8 mouse cellular contexts compared by ENCODE assay signal in genomic region chr17:23603542-23603941, GRCm38 (mm10). TPM values are rescaled to one million over a fixed set of nuclear protein-coding genes. Genes with fewer than 3 reads are reported as not detected.
DNase-seq lines count a peak whose midpoint lies in the region; ATAC-seq and TF ChIP-seq lines count a peak whose summit lies in the region.
"Had no signal": no experiment of that assay in that cellular context is flagged by ENCODE, and none has a peak within 500 bp of the region (broad histone marks: within the 10 kb centered on the region; RNA-seq: fewer than 3 reads in every experiment).

No protein-coding gene starts in this region.

- DNase-seq in kidney, adult 9 months: peak; percentile 36
- DNase-seq in MEL (ENCODE audit: low read depth, low spot score): peak; percentile 57
- DNase-seq in mesoderm, embryonic 11.5 days (ENCODE audit: low read depth, low spot score): peak; percentile 51
- DNase-seq in frontal cortex, postnatal 10 days (ENCODE audit: low spot score in 2 of 2): no peak
- DNase-seq in urinary bladder, postnatal 4 days (ENCODE audit: low spot score in 2 of 2): no peak

- H3K4me3 ChIP-seq in kidney, embryonic 14.5 days (ENCODE audit: low read length): no peak overlapping the region
- H3K4me3 ChIP-seq in MEL (ENCODE audit: control insufficient read depth in 1 of 2, insufficient read depth in 1 of 2, low read depth in 2 of 2, low read length in 2 of 2): no peak overlapping the region
- H3K4me3 ChIP-seq in cortical plate, adult 2 months (ENCODE audit: insufficient read depth, low read length): no peak overlapping the region
- H3K4me3 ChIP-seq: liver, embryonic 15.5 days had no signal

- peak; percentile 44 to 66 (median 62) for TF ChIP-seq CTCF in MEL (IDR thresholded peaks at IDR 0.05 in 2 of 3, conservative IDR thresholded peaks at IDR 0.05 in 1 of 3; ENCODE audit: control insufficient read depth in 1 of 3, insufficient read depth in 1 of 3, low read depth in 2 of 3, low read length in 3 of 3, poor library complexity in 1 of 3, severe bottlenecking in 1 of 3)
- TF ChIP-seq CTCF in cortical plate, adult 2 months (IDR thresholded peaks at IDR 0.05; ENCODE audit: extremely low read depth, insufficient read depth, low read length): peak; percentile 50; the same call in 1 of the 2 replicates

- no peak overlapping the region for H3K9ac ChIP-seq in kidney, embryonic 14.5 days (ENCODE audit: low read depth, low read length)
- no peak overlapping the region for H3K9ac ChIP-seq in MEL (ENCODE audit: control insufficient read depth, low read depth, low read length, poor library complexity, severe bottlenecking)
- H3K9ac ChIP-seq: liver, embryonic 15.5 days had no signal

- no peaks in the 10 kb centered on the region for H3K9me3 ChIP-seq in kidney, embryonic 14.5 days (ENCODE audit: control insufficient read depth, low read length)
- no peaks in the 10 kb centered on the region for H3K9me3 ChIP-seq in MEL (replicated peaks; ENCODE audit: insufficient read depth, low read length)
- H3K9me3 ChIP-seq: liver, embryonic 15.5 days had no signal

- TF ChIP-seq RAD21 in MEL (IDR thresholded peaks at IDR 0.05; ENCODE audit: low read depth, low read length): peak; percentile 61

- no peak for TF ChIP-seq EP300 in MEL (IDR thresholded peaks at IDR 0.05; ENCODE audit: low read depth in 1 of 2, low read length in 2 of 2)

- WGBS in kidney, embryonic 14.5 days: 61% methylated on average over 2 of the region's 2 CpGs

- no peak overlapping the region for H3K4me2 ChIP-seq in kidney, embryonic 14.5 days (replicated peaks; ENCODE audit: low read depth, low read length)
- H3K4me2 ChIP-seq: liver, embryonic 15.5 days had no signal

- no peaks in the 10 kb centered on the region; the same call in 1 of the 2 replicates for H3K79me2 ChIP-seq in MEL (ENCODE audit: control insufficient read depth, insufficient read depth, low read length, poor library complexity)

- no peak for ATAC-seq in kidney, embryonic 14.5 days (ENCODE audit: low FRiP score, low TSS enrichment)

- H3K36me3 ChIP-seq in kidney, embryonic 14.5 days (ENCODE audit: control insufficient read depth, insufficient read depth, low read length): no peaks in the 10 kb centered on the region
- H3K36me3 ChIP-seq in MEL (ENCODE audit: control insufficient read depth in 1 of 2, insufficient read depth in 2 of 2, low read length in 2 of 2): peaks cover 0 to 5% of the 10 kb centered on the region in 2 experiments; a peak in 2 of 4 replicates
- H3K36me3 ChIP-seq: liver, embryonic 15.5 days had no signal

- no peak for TF ChIP-seq POLR2A in MEL (IDR thresholded peaks at IDR 0.05; ENCODE audit: control insufficient read depth in 1 of 2, insufficient read depth in 1 of 2, low read depth in 1 of 2, low read length in 2 of 2, poor library complexity in 1 of 2)
- TF ChIP-seq POLR2A in cortical plate, adult 2 months (IDR thresholded peaks at IDR 0.05; ENCODE audit: extremely low read depth, insufficient read depth, low read length): no peak

- no peaks in the 10 kb centered on the region for H3K27me3 ChIP-seq in kidney, embryonic 14.5 days (ENCODE audit: control insufficient read depth, insufficient read depth, low read length)
- H3K27me3 ChIP-seq in MEL (ENCODE audit: control insufficient read depth in 1 of 2, insufficient read depth in 2 of 2, low read length in 2 of 2): no peaks in the 10 kb centered on the region
- H3K27me3 ChIP-seq: liver, embryonic 15.5 days had no signal

- H3K27ac ChIP-seq in kidney, embryonic 14.5 days (ENCODE audit: low read depth, low read length): no peak overlapping the region
- H3K27ac ChIP-seq in MEL (ENCODE audit: control insufficient read depth, low read depth, low read length): no peak overlapping the region
- H3K27ac ChIP-seq in cortical plate, adult 2 months (ENCODE audit: insufficient read depth, low read length): no peak overlapping the region
- H3K27ac ChIP-seq: liver, embryonic 15.5 days had no signal

- H3K4me1 ChIP-seq in kidney, embryonic 14.5 days (ENCODE audit: control insufficient read depth, insufficient read depth, low read length): no peaks in the 10 kb centered on the region
- peaks cover 0 to 8% of the 10 kb centered on the region in 2 experiments; a peak in 2 of 4 replicates for H3K4me1 ChIP-seq in MEL (ENCODE audit: control insufficient read depth in 1 of 2, insufficient read depth in 2 of 2, low read length in 2 of 2)
- H3K4me1 ChIP-seq in cortical plate, adult 2 months (ENCODE audit: control insufficient read depth, insufficient read depth, low read length): no peaks in the 10 kb centered on the region

TF ChIP-seq in MEL, 35 proteins besides CTCF, POLR2A, EP300 and RAD21:
- TF ChIP-seq ZC3H11A (IDR thresholded peaks at IDR 0.05; ENCODE audit: low read depth, low read length): peak; percentile 45; the same call in 1 of the 2 replicates
- TF ChIP-seq MAX (IDR thresholded peaks at IDR 0.05; ENCODE audit: low read length): no peak
- peak; percentile 55 for TF ChIP-seq SMC3 (IDR thresholded peaks at IDR 0.05; ENCODE audit: low read depth, low read length)
- TF ChIP-seq BHLHE40 (IDR thresholded peaks at IDR 0.05; ENCODE audit: borderline replicate concordance, low read depth, low read length): 0 out of 2 replicates have a peak, but pooled peaks have one; percentile 16

RNA-seq across cellular contexts. Expression of gene Zscan10, which starts 2.9 kb away (rescaled TPM):
- 0.29 and 0.45 TPM in 2 replicates for polyA plus RNA-seq in kidney, embryonic 14.5 days (2014; fragmentation: Nextera tagmentation; extraction: Ambion mirVana)
- total RNA-seq in MEL (2012; rRNA removed): not detected in 2 replicates
- under 1 TPM in 1 of 2 experiments, not detected in 1; 0.08 TPM for polyA plus RNA-seq in MEL (2012; ENCODE audit: insufficient read depth in 1 of 2, insufficient read length in 2 of 2, low read depth in 1 of 2, low replicate concordance in 2 of 2, missing spikeins in 1 of 2)
- polyA plus RNA-seq in cortical plate, adult 2 months (2012; rRNA removed): 0.13 TPM in 1 of 2 replicates, not detected in the other
- polyA plus RNA-seq: liver, embryonic 15.5 days had no signal

RNA-seq across cellular contexts. Expression of gene Zfp13, which starts 4.3 kb away (rescaled TPM):
- 15.3 and 19.1 TPM in 2 replicates for polyA plus RNA-seq in kidney, embryonic 14.5 days (2014; fragmentation: Nextera tagmentation; extraction: Ambion mirVana)
- 0.08 and 0.16 TPM in 2 replicates for total RNA-seq in MEL (2012; rRNA removed)
- under 1 TPM in 1 of 2 experiments, not detected in 1; 0.38 TPM for polyA plus RNA-seq in MEL (2012; ENCODE audit: insufficient read depth in 1 of 2, insufficient read length in 2 of 2, low read depth in 1 of 2, low replicate concordance in 2 of 2, missing spikeins in 1 of 2)
- polyA plus RNA-seq in cortical plate, adult 2 months (2012; rRNA removed): 27.2 and 28.5 TPM in 2 replicates

RNA-seq across cellular contexts. Expression of gene Zfp213, which starts 39.5 kb away (rescaled TPM):
- polyA plus RNA-seq in kidney, embryonic 14.5 days (2014; fragmentation: Nextera tagmentation; extraction: Ambion mirVana): 19.5 and 24.9 TPM in 2 replicates
- 3.4 and 3.8 TPM in 2 replicates for total RNA-seq in MEL (2012; rRNA removed)
- polyA plus RNA-seq in MEL (2012; ENCODE audit: insufficient read depth in 1 of 2, insufficient read length in 2 of 2, low read depth in 1 of 2, low replicate concordance in 2 of 2, missing spikeins in 1 of 2): 1 to 10 TPM in 1 of 2 experiments, not detected in 1; 3.0 TPM
- 7.9 and 8.7 TPM in 2 replicates for polyA plus RNA-seq in cortical plate, adult 2 months (2012; rRNA removed)

RNA-seq across cellular contexts. Expression of gene Mmp25, which starts 41.5 kb away (rescaled TPM):
- 0.46 and 1.3 TPM in 2 replicates for polyA plus RNA-seq in kidney, embryonic 14.5 days (2014; fragmentation: Nextera tagmentation; extraction: Ambion mirVana)
- 0.03 TPM in 1 of 2 replicates, not detected in the other for total RNA-seq in MEL (2012; rRNA removed)
- polyA plus RNA-seq in MEL (2012; ENCODE audit: insufficient read depth in 1 of 2, insufficient read length in 2 of 2, low read depth in 1 of 2, low replicate concordance in 2 of 2, missing spikeins in 1 of 2): under 1 TPM in 1 of 2 experiments, not detected in 1; 0.01 TPM
- 0.23 and 0.28 TPM in 2 replicates for polyA plus RNA-seq in cortical plate, adult 2 months (2012; rRNA removed)

RNA-seq across cellular contexts. Expression of gene Bicdl2, which starts 56.8 kb away (rescaled TPM):
- 0.76 and 1.2 TPM in 2 replicates for polyA plus RNA-seq in kidney, embryonic 14.5 days (2014; fragmentation: Nextera tagmentation; extraction: Ambion mirVana)
- 0.08 TPM in 1 of 2 replicates, not detected in the other for total RNA-seq in MEL (2012; rRNA removed)
- polyA plus RNA-seq in MEL (2012; ENCODE audit: insufficient read depth in 1 of 2, insufficient read length in 2 of 2, low read depth in 1 of 2, low replicate concordance in 2 of 2, missing spikeins in 1 of 2): under 1 TPM in 1 of 2 experiments, not detected in 1; 0.17 TPM
- polyA plus RNA-seq in cortical plate, adult 2 months (2012; rRNA removed): 0.10 TPM in 1 of 2 replicates, not detected in the other
- polyA plus RNA-seq: liver, embryonic 15.5 days had no signal

Comparison
In these comparisons a context has a peak if more than half of its experiments do, and no peak if none do; other contexts are left out.
1. DNase-seq: peak in kidney, adult 9 months (single experiment), MEL (single experiment) and mesoderm, embryonic 11.5 days (single experiment); none in frontal cortex, postnatal 10 days (0 of 2) and urinary bladder, postnatal 4 days (0 of 2).
2. RNA of gene Zfp13, which starts 4.3 kb away (polyA plus RNA-seq): 27.2 to 28.5 TPM in cortical plate, adult 2 months and 15.3 to 19.1 TPM in kidney, embryonic 14.5 days; 0.38 TPM in MEL; every median in the first group is over 10 times any median in the second.